Mouse (Mus musculus): ENCODE data around the gene Wdr46. TPM values are rescaled to one million over a fixed set of nuclear protein-coding genes. Genes with fewer than 3 reads are reported as not detected.
"Not testable (repeated sequence)": the region's sequence is repeated elsewhere in the genome, so short reads cannot be mapped to it uniquely, and the experiment has no call there.

Wdr46 gene
- 10.0 and 12.4 TPM in 2 replicates for polyA plus RNA-seq (2012; rRNA removed)

DNA sequence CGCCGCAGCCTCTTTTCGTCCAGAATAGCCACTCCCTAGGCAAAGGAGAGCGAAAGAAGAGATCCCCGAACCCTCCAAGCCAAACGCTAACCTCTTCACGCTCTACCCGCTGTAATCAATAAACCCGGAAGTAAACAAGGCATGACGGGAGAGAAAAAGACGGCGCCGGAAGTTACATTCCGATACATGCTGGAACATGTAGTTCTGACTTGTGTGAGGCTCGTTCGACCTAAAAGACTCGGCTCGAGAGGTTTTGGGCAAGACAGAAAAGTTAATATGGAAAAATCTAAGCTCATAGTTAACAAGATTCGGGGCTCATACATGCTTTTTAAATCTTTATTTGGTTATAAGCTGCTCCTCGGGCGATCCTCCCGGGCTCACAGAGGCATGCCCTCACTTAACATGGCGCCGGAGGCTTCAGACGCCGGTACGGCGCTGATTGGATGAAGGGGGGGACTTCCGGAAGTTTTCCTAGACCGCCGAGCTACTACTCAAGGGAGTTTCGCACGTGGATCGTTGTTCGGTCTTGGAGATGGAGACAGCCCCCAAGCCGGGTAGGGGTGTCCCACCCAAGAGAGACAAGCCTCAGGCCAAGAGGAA lies at the start of gene Wdr46, which contains the start of gene Pfdn6:
Gene Wdr46 (plus strand): TSS at position 455 of the 600 bp plus-strand sequence.
Gene Pfdn6 (minus strand): TSS at position 138 of the 600 bp plus-strand sequence.
- TF ChIP-seq POLR2A (IDR thresholded peaks at IDR 0.05; ENCODE audit: low read depth, low read length) (no peak), CTCF (IDR thresholded peaks at IDR 0.05; ENCODE audit: extremely low read depth, insufficient read length, insufficient replicate concordance, low read depth, low read length) (no peak)
- Histone ChIP-seq H3K27me3 (ENCODE audit: control insufficient read depth, insufficient read depth, low read length) (no peaks in the 10 kb centered on the region), H3K4me3 (ENCODE audit: low read depth, low read length) (peak within 1 kb of the TSS; percentile 94), H3K4me1 (ENCODE audit: control insufficient read depth, insufficient read depth, insufficient read length, low read length) (peaks cover 13% of the 10 kb centered on the region), H3K27ac (ENCODE audit: insufficient read depth, low read depth, low read length) (no peak within 1 kb of the TSS), H3K36me3 (ENCODE audit: control insufficient read depth, insufficient read depth, low read length) (peaks cover 9% of the 10 kb centered on the region)
- WGBS: under 1% methylated on average over 36 of the region's 36 CpGs

DNA sequence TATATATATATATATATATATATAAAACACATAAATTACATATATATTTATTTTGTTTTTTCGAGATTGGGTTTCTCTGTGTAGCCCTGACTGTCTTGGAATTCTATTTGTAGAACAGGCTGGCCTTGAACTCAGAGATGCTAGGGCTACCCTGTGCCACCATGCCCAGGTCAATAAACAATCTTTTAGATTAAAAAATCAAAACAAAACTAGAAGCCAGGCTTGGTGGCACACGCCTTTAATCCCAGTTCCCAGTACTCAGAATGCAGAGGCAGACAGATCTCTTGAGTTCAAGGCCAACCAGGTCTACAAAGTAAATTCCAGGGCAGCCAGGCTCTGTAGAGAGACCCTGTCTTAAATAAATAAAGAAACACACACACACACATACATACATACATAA lies 49.1 kb upstream of the Wdr46 start:
- Histone ChIP-seq H3K27ac (ENCODE audit: insufficient read depth, low read depth, low read length) (no peak overlapping the region), H3K4me1 (ENCODE audit: control insufficient read depth, insufficient read depth, insufficient read length, low read length) (no peaks in the 10 kb centered on the region; the same call in 1 of the 2 replicates), H3K4me3 (ENCODE audit: low read depth, low read length) (no peak overlapping the region), H3K27me3 (ENCODE audit: control insufficient read depth, insufficient read depth, low read length) (no peaks in the 10 kb centered on the region), H3K36me3 (ENCODE audit: control insufficient read depth, insufficient read depth, low read length) (no peaks in the 10 kb centered on the region)
- TF ChIP-seq CTCF (IDR thresholded peaks at IDR 0.05; ENCODE audit: extremely low read depth, insufficient read length, insufficient replicate concordance, low read depth, low read length): no peak
- no peak for TF ChIP-seq POLR2A (IDR thresholded peaks at IDR 0.05; ENCODE audit: low read depth, low read length)
- 55% methylated on average over 2 of the region's 2 CpGs for WGBS

DNA sequence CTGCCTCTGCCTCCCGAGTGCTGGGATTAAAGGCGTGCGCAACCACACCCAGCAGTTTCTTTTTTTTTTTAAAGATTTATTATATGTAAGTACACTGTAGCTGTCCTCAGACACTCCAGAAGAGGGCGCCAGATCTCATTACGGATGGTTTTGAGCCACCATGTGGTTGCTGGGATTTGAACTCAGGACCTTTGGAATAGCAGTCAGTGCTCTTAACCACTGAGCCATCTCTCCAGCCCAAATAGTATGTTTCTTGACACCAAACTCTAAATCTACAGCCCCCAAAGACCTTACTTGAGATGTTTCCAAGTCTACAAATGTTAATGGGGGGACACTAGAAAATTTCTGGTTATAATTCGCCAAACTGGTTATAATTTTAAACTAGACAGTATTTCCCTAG lies 48.6 kb upstream of the Wdr46 start:
- H3K36me3 ChIP-seq (ENCODE audit: control insufficient read depth, insufficient read depth, low read length); H3K27me3 ChIP-seq (ENCODE audit: control insufficient read depth, insufficient read depth, low read length); H3K27ac ChIP-seq (ENCODE audit: insufficient read depth, low read depth, low read length); H3K4me3 ChIP-seq (ENCODE audit: low read depth, low read length); H3K4me1 ChIP-seq (ENCODE audit: control insufficient read depth, insufficient read depth, insufficient read length, low read length): not testable (repeated sequence)
- 55% methylated on average over 6 of the region's 6 CpGs for WGBS
- TF ChIP-seq CTCF (IDR thresholded peaks at IDR 0.05; ENCODE audit: extremely low read depth, insufficient read length, insufficient replicate concordance, low read depth, low read length): peak; percentile 7; the same call in 1 of the 2 replicates

DNA sequence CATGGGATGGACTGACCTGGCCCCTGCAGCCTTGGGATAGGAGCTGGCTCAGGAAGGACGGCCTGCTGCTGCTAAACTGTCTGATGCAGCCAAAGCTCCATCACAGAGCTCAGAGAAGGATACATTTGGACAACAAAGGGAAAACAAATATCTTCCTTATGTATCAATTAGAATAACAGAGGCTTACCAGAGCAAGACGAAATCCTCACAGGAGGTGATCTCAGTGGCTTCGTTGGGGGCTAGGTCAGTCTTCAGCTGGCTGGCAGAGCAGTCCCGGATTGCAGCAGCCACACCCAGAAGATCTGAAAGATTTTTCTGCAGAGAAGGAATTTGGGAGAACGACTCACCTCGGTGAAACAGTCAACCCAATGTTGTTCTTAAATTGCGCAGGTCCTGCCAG lies 48.0 kb upstream of the Wdr46 start:
- Histone ChIP-seq H3K27ac (ENCODE audit: insufficient read depth, low read depth, low read length) (no peak overlapping the region), H3K4me1 (ENCODE audit: control insufficient read depth, insufficient read depth, insufficient read length, low read length) (no peaks in the 10 kb centered on the region; the same call in 1 of the 2 replicates), H3K4me3 (ENCODE audit: low read depth, low read length) (no peak overlapping the region), H3K36me3 (ENCODE audit: control insufficient read depth, insufficient read depth, low read length) (no peaks in the 10 kb centered on the region), H3K27me3 (ENCODE audit: control insufficient read depth, insufficient read depth, low read length) (no peaks in the 10 kb centered on the region)
- 34% methylated on average over 7 of the region's 7 CpGs for WGBS
- no peak for TF ChIP-seq CTCF (IDR thresholded peaks at IDR 0.05; ENCODE audit: extremely low read depth, insufficient read length, insufficient replicate concordance, low read depth, low read length)
- TF ChIP-seq POLR2A (IDR thresholded peaks at IDR 0.05; ENCODE audit: low read depth, low read length): no peak

DNA sequence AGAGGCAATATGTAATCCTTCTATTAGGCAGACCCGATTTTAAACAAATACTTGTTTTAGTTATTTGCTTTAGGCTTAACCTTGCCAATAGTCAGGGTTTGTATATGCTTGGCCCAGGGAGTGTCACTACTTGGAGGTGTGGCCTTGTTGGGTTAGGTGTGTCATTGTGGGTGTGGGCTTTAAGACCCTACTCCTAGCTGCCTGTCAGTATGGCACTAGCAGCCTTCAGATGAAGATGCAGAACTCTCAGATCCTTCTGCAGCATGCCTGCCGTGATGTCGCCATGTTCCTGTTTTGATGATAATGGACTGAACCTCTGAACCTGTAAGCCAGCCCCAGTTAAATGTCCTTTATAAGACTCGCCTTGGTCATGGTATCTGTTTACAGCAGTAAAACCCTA lies 47.4 kb upstream of the Wdr46 start:
- not testable (repeated sequence) for H3K27me3 ChIP-seq (ENCODE audit: control insufficient read depth, insufficient read depth, low read length); H3K36me3 ChIP-seq (ENCODE audit: control insufficient read depth, insufficient read depth, low read length); H3K4me3 ChIP-seq (ENCODE audit: low read depth, low read length); H3K4me1 ChIP-seq (ENCODE audit: control insufficient read depth, insufficient read depth, insufficient read length, low read length); H3K27ac ChIP-seq (ENCODE audit: insufficient read depth, low read depth, low read length)
- 64% methylated on average over 4 of the region's 4 CpGs for WGBS

DNA sequence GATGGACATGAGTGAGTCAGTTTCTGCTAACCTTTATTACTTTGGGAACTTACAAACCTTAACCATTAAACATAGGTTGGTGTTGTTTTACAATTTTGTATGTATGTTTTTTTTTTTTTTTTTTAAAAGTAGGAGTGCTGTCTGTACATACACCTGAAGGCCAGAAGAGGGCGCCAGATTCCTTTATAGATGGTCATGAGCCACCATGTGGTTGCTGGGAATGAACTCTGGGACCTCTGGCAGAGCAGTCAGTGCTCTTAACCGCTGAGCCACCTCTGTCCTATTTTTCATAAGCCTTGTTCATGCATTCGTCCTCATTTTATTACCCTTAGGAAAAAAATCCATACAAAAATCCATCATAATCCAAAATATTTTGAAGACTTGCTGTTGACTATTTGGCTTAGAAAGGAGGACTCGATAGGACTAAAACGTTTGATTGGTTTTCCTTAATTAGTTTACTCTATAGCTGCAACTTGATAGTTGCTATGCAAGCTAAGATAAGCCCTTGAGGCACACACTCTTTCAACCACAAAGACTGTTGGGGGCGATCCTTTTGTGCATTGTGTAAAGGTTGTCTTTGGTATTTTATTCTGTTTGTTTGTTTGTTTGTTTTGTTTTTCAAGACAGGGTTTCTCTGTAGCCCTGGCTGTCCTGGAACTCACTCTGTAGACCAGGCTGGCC lies 43.2 kb upstream of the Wdr46 start:
- Histone ChIP-seq H3K27me3 (ENCODE audit: control insufficient read depth, insufficient read depth, low read length) (no peaks in the 10 kb centered on the region), H3K27ac (ENCODE audit: insufficient read depth, low read depth, low read length) (no peak overlapping the region), H3K4me3 (ENCODE audit: low read depth, low read length) (no peak overlapping the region), H3K36me3 (ENCODE audit: control insufficient read depth, insufficient read depth, low read length) (no peaks in the 10 kb centered on the region), H3K4me1 (ENCODE audit: control insufficient read depth, insufficient read depth, insufficient read length, low read length) (no peaks in the 10 kb centered on the region)
- no peak for TF ChIP-seq POLR2A (IDR thresholded peaks at IDR 0.05; ENCODE audit: low read depth, low read length)
- peak; percentile 58; the same call in 1 of the 2 replicates for TF ChIP-seq CTCF (IDR thresholded peaks at IDR 0.05; ENCODE audit: extremely low read depth, insufficient read length, insufficient replicate concordance, low read depth, low read length)
- 14% methylated on average over 6 of the region's 6 CpGs for WGBS

DNA sequence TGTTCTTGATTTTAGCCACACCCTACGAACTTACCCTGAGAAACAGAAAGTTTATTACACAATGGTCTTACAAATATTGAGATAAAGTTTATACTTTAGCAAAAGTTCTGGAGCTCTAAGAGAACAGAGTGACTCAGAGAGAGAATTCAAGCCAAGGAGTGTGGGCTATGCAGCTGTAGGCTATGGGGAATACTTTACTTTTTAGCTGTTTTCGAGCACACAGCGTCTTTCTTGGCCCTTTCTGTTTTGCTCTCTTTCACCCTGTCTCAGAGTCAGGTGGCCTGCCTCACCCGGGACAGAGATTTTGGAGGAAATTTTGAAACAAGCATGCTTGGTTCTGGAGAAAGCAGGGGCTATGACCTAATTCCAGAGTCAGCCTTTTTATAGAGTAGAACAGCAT lies 42.3 kb upstream of the Wdr46 start:
- H3K27me3 ChIP-seq (ENCODE audit: control insufficient read depth, insufficient read depth, low read length); H3K27ac ChIP-seq (ENCODE audit: insufficient read depth, low read depth, low read length); H3K4me1 ChIP-seq (ENCODE audit: control insufficient read depth, insufficient read depth, insufficient read length, low read length); H3K36me3 ChIP-seq (ENCODE audit: control insufficient read depth, insufficient read depth, low read length); H3K4me3 ChIP-seq (ENCODE audit: low read depth, low read length): not testable (repeated sequence)
- 68% methylated on average over 4 of the region's 4 CpGs for WGBS
